Mouse (Mus musculus) forebrain, embryonic 14.5 days (tissue): ENCODE measurements around the gene Arl15. TPM values are rescaled to one million over a fixed set of nuclear protein-coding genes. Genes with fewer than 3 reads are reported as not detected.

Experiments used
- ATAC-seq: fragments of 200-750 bp; cut with Nextera tagmentation; 2 replicates; pipeline ENCODE4 v1.8.0; 2017; ENCODE audit warnings: mild to moderate bottlenecking, moderate library complexity
- DNase-seq: peaks from one replicate; pipeline ENCODE4 v3.0.0-alpha.2; 2015; ENCODE audit warnings: low spot score
- H3K27ac ChIP-seq: fragments of 300-500 bp; sonication (generic); 2 replicates; pipeline ENCODE4 v1.5.1; 2014; ENCODE audit warnings: low read depth, mild to moderate bottlenecking, control low read depth, low read length, moderate library complexity
- H3K27me3 ChIP-seq: fragments of 300-500 bp; sonication (generic); replicated peaks from 2 replicates; pipeline ENCODE4 v1.6.1; 2014; ENCODE audit warnings: low read length, control low read depth, mixed read lengths; ENCODE audit not compliant: control insufficient read depth, insufficient read depth
- H3K36me3 ChIP-seq: fragments of 300-500 bp; sonication (generic); 2 replicates; pipeline ENCODE4 v1.6.1; 2014; ENCODE audit warnings: low read length, control low read depth; ENCODE audit not compliant: control insufficient read depth, insufficient read depth
- H3K4me1 ChIP-seq: fragments of 300-500 bp; sonication (generic); 2 replicates; pipeline ENCODE4 v1.6.1; 2014; ENCODE audit warnings: antibody characterized with exemption, low read length, control low read depth; ENCODE audit not compliant: control insufficient read depth, insufficient read depth
- H3K4me2 ChIP-seq: fragments of 300-500 bp; sonication (generic); 2 replicates; pipeline ENCODE4 v1.6.1; 2014; ENCODE audit warnings: mild to moderate bottlenecking, control low read depth, low read length
- H3K4me3 ChIP-seq: fragments of 300-500 bp; sonication (generic); 2 replicates; pipeline ENCODE4 v1.5.1; 2014; ENCODE audit warnings: low read depth, low read length, control low read depth
- H3K9ac ChIP-seq: fragments of 300-500 bp; sonication (generic); 2 replicates; pipeline ENCODE4 v1.6.1; 2014; ENCODE audit warnings: mild to moderate bottlenecking, low read length, control low read depth, moderate library complexity
- H3K9me3 ChIP-seq: fragments of 300-500 bp; sonication (generic); replicated peaks from 2 replicates; pipeline ENCODE4 v1.6.1; 2016; ENCODE audit warnings: low read length, control low read depth, mixed read lengths; ENCODE audit not compliant: control insufficient read depth
- WGBS: fragments of 180-500 bp; shearing (Covaris S2); extraction: QIAGEN DNeasy Blood & Tissue Kit; methylation state at CpG from one replicate; pipeline ENCODE4 v1.1.7; 2014; 5-methylcytosine and 5-hydroxymethylcytosine counted together
- polyA plus RNA-seq: library from polyadenylated mRNA; unstranded; fragments of >200 nt; fragmentation: Nextera tagmentation; extraction: Ambion mirVana; gene quantifications from 2 replicates; pipeline ENCODE4 v1.2.1, GENCODE M21; 2014

Arl15 gene
- 18.7 and 22.5 TPM in 2 replicates for polyA plus RNA-seq

DNA sequence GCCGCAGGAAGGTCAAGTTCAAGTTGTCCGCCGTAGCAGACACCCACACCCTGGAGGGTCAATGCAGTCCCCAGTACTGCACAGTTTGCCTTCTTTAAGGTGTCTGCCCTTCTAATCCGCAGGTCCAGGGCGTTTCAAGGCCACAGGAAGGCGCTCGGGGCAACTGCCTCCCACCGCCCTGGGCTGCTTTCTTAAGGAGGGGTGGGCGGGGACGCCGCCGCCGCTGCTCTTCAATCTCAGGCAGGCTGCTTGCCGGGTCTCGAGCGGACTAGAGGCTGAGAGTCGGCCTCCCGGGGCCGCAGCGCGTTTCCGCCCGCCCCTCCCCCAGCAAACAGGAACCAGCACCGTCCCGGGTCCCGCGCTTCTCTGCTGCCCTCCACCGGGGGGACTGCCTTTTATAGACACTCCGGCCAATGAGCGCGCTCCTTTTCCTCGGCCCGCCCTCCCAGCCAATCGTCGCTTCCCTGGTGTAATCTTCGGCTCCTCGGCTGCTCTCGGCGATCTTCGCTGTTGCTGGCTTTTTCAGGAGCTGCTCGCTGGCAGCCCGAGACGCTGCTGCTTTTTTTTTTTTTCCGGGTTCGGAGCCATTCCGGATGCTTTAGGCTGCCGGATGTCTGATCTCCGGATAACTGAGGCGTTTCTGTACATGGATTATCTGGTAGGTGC is at the start of gene Arl15:
Gene Arl15 (plus strand): TSS at position 467 of the 666 bp plus-strand sequence.
- WGBS: under 1% methylated on average over 49 of the region's 49 CpGs
- peaks cover 15% of the 10 kb centered on the region for H3K4me1 ChIP-seq
- H3K4me3 ChIP-seq: peak within 1 kb of the TSS; percentile 61
- H3K9ac ChIP-seq: peak within 1 kb of the TSS; percentile 77
- ATAC-seq (peak; percentile 97), DNase-seq (peak; percentile 99)
- peak within 1 kb of the TSS; percentile 79 for H3K27ac ChIP-seq
- H3K4me2 ChIP-seq: peak within 1 kb of the TSS; percentile 66
- no peaks in the 10 kb centered on the region for H3K27me3 ChIP-seq
- H3K9me3 ChIP-seq: no peaks in the 10 kb centered on the region
- no peaks in the 10 kb centered on the region for H3K36me3 ChIP-seq

DNA sequence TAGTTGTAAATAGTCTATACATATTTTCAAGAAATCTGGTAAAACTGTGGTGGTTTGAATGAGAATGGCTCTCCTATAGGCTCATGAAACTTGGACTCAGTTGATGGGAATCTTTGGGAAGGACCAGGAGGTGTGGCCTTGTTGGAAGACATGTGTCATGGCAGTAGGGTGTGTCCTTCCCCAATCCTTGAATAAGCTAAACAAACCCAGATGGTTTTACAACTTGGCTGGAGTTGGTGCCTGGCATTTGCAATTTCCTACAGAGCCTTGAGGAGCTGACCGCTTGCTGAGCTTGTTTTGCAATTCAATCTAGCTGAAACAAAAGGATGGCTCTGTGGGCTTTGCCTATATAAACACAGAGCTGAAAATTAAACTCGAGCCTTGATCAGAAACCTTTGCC is 49.0 kb upstream of the Arl15 start:
- Histone ChIP-seq H3K36me3 (no peaks in the 10 kb centered on the region), H3K27me3 (no peaks in the 10 kb centered on the region), H3K9me3 (no peaks in the 10 kb centered on the region), H3K4me1 (no peaks in the 10 kb centered on the region), H3K9ac (no peak overlapping the region), H3K27ac (no peak overlapping the region), H3K4me3 (no peak overlapping the region), H3K4me2 (no peak overlapping the region)
- DNase-seq: no peak
- ATAC-seq: no peak
- WGBS: 55% methylated on average over 2 of the region's 2 CpGs

DNA sequence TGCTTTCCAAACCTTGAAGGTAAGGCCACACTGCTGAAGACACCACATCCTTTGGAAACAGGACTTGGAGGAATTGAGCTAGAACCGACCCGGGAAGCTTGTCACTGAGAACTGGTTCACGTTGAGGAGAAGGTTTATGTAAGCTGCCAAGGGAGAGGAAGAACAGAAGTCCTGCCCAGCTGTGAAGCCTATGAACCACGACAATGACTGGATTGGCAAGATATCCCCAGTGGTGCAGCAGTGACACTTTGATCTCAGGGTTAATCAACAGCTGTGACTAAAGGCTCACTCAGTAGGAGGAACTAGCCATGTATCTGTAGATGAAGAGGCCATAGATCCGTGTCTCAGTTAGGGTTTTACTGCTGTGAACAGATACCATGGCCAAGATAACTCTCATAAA is 43.5 kb upstream of the Arl15 start:
- no peaks in the 10 kb centered on the region for H3K9me3 ChIP-seq
- no peak for DNase-seq
- H3K9ac ChIP-seq: no peak overlapping the region
- no peaks in the 10 kb centered on the region for H3K4me1 ChIP-seq
- H3K36me3 ChIP-seq: no peaks in the 10 kb centered on the region
- H3K27ac ChIP-seq: no peak overlapping the region
- H3K4me2 ChIP-seq: no peak overlapping the region
- 84% methylated on average over 5 of the region's 5 CpGs for WGBS
- no peak overlapping the region for H3K4me3 ChIP-seq
- no peak for ATAC-seq
- H3K27me3 ChIP-seq: no peaks in the 10 kb centered on the region

DNA sequence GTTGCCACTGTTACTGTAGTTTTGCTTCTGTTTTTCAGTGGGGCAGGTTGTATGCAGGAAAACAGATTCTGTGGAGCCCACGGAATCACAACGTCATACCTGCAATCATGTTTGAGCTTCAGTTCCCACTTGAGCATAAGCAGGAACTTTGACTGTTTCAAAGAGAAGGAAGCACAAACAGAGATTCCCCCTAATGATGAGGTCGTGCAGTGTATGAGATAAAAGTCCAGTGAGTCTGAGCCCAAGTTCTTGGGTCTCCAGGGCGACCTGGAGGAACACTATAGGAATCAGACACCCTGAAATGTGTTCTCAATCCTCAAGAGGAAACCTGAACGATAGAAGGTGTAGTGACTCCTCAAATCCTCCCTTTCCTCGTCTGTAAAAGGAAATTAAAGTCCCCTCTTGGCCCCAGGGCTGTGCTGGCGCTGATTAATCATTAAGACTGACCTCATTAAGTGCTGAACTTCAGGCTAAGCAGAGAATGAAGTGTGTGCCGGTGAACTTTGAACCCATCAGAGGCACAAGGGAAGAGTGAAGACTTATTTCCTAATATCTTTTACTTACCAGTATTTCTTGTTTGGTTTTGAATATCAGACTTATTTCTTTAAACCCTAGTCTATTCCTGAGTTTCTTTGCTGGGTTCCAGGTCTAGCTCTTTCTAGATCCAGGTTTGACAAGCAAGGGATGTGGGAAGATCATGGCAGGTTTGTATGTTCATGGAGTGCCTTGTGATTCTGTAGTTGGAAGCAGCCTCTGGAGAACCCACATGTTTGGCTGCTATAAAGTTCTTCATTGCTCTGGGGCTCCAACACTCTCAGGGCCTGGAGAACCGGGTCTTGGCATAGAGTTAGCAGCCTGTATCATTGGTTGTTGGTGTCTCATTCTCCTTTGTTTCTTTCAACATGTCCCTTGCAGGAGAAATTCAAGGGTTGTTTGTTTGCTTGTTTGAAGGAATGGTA is 39.3 kb upstream of the Arl15 start:
- H3K36me3 ChIP-seq: no peaks in the 10 kb centered on the region
- no peaks in the 10 kb centered on the region for H3K4me1 ChIP-seq
- ATAC-seq (no peak), DNase-seq (no peak)
- WGBS: 70% methylated on average over 9 of the region's 9 CpGs
- no peaks in the 10 kb centered on the region for H3K9me3 ChIP-seq
- no peak overlapping the region for H3K27ac ChIP-seq
- H3K9ac ChIP-seq: no peak overlapping the region
- H3K4me2 ChIP-seq: no peak overlapping the region
- no peak overlapping the region for H3K4me3 ChIP-seq
- no peaks in the 10 kb centered on the region for H3K27me3 ChIP-seq

DNA sequence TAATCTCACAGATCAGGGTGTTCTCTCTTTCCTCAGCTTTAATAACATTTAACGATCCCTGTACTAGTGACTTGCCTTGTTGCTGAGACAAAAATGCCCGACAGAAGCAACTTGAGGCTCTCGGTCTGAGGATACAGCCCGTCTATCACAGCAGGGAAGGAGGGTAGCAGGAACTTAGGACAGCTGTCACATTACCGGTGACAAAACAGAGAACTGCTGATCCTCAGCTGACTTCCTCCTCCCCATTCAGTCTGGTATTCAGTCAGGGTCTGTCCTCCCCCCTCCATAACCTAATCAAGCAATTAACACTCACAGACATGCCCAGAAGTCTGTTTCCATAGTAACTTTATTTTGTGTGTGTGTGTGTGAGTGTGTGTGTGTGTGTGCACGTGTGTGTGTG is 38.5 kb upstream of the Arl15 start:
- ATAC-seq (no peak), DNase-seq (no peak)
- H3K4me1 ChIP-seq: no peaks in the 10 kb centered on the region
- no peak overlapping the region for H3K4me3 ChIP-seq
- H3K4me2 ChIP-seq: no peak overlapping the region
- WGBS: 27% methylated on average over 6 of the region's 6 CpGs
- H3K27me3 ChIP-seq: no peaks in the 10 kb centered on the region
- H3K9me3 ChIP-seq: no peaks in the 10 kb centered on the region
- no peaks in the 10 kb centered on the region for H3K36me3 ChIP-seq
- no peak overlapping the region for H3K9ac ChIP-seq
- no peak overlapping the region for H3K27ac ChIP-seq

DNA sequence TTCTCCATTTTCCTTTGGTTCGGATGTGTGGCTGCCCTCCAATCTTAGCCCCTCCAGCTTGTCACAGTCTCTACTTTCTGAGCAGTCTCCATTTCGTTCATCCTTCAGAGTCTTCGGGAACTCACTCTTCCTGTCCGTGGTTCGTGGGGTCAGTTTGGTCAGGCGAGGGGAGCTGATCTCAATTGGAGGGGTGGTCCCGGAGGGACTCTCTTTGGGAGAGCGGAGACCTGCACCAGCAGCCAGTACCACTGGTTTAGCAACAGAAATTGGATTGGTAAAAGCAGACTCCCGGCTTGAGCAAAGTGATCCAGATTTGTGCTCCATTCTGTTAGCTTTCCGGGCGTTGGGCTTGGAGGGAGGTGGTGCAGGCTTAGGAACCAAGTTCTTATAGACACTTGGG is 32.6 kb upstream of the Arl15 start:
- Histone ChIP-seq H3K27me3 (no peaks in the 10 kb centered on the region), H3K9ac (no peak overlapping the region), H3K27ac (no peak overlapping the region), H3K9me3 (no peaks in the 10 kb centered on the region), H3K4me3 (no peak overlapping the region), H3K4me1 (no peaks in the 10 kb centered on the region; the same call in 1 of the 2 replicates), H3K36me3 (no peaks in the 10 kb centered on the region), H3K4me2 (no peak overlapping the region)
- no peak for DNase-seq
- 95% methylated on average over 11 of the region's 11 CpGs for WGBS
- no peak for ATAC-seq

DNA sequence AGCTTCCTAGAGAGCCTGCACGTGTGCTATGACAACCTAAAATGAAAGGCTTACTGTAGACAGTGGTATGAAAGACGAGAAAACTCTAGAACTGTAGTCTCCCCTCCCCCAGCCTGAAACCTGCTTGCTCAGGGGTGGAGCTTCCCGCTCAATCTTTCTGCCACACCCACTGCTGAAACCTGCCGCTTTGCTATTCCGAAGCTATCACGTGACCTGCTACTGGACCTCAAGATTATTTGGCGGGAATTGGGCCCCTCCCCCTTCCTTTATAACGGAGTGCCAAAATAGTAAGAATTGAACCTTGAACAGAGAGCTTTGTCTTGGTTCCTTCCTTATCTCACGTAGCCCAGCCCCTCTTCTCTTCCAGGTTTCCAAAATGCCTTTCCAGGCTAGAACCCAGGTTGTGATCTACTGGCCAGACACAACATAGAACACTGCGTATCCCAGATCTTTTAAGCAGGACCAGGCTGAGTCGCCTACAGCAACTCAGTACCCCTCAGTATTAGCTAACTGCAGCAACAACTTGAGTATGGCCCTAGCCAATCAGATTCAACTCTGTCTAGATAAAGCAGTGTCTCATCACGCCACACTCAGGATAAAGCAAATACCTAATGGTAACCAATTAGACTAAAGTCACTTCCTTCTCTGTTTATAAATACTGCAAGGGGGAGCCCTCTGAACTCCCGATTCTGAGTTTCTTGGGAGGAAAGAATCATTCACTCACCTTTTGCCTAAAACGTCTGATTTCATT is 31.4 kb upstream of the Arl15 start:
- Histone ChIP-seq H3K4me2 (no peak overlapping the region), H3K4me3 (no peak overlapping the region), H3K27ac (no peak overlapping the region), H3K27me3 (no peaks in the 10 kb centered on the region), H3K9me3 (no peaks in the 10 kb centered on the region), H3K4me1 (no peaks in the 10 kb centered on the region; the same call in 1 of the 2 replicates), H3K9ac (no peak overlapping the region), H3K36me3 (no peaks in the 10 kb centered on the region)
- 88% methylated on average over 14 of the region's 14 CpGs for WGBS
- ATAC-seq (no peak), DNase-seq (no peak)

DNA sequence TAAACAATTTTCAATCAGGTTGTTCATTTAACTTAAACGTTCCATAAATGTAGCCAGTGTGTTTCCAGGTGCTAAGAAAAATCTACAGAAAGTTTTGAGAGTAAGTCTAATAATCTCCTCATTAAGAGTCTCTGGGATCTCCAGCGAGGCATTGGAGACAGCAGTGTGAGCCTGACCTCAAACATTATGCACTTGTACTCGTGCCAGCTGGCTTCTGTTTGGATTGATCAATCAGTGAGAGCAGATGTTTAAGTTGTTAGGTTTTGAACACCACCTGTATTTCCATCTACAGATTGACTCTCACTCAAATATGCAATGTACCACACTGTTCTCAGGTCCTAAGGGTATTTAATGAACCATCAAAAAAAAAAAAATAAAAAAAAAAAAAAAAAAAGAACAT is 28.9 kb upstream of the Arl15 start:
- Histone ChIP-seq H3K9ac (no peak overlapping the region), H3K4me3 (no peak overlapping the region), H3K4me1 (no peaks in the 10 kb centered on the region; the same call in 1 of the 2 replicates), H3K4me2 (no peak overlapping the region), H3K27me3 (no peaks in the 10 kb centered on the region), H3K9me3 (no peaks in the 10 kb centered on the region), H3K27ac (no peak overlapping the region), H3K36me3 (no peaks in the 10 kb centered on the region)
- ATAC-seq: peak; percentile 44; the same call in 1 of the 2 replicates
- WGBS: 25% methylated on average over 3 of the region's 3 CpGs
- peak; percentile 67 for DNase-seq
